Mouse (Mus musculus) telencephalon, adult 2 months (tissue): ENCODE results near the gene Grifin.

Experiments
- DNase-seq: peaks from one replicate; pipeline ENCODE4 v3.0.0-alpha.2; 2011; ENCODE audit warnings: low read depth, low spot score

Gene Grifin

DNA sequence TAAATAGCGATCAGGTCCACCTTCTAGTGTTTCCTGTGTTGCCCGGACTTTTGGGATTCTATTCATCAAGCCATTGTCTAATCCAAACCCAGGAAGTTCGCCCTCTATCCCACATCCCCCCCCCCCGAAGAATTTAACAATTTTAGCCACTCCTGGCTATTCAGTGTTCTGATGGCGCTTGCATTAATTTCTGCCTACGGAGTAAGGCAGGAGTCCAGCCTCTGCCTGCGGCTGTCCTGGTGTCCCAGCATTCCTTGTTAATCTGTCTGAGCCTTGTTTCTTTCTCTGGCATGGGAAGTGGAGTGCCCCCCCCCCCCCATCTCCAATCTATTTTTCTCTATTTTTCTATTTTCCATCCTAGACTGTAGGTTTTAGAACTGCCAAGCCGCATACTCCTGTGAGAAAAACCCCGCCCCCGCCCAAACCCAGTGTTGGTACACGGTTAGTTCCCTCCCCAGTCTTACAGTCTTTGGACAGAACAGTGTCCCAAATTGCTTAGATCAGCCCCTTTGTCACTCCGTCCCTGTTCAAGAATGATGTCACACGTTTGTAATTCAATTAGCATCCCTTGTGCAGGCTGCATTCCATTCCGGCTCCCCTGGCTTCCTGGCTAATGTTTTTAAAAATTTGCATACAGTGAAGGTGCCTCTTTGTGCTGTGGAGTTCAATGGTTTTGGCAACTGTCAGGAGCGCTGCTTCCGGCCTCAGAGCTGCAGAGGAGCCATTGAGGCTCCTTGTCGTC lies 15.4 kb downstream of the Grifin start:
- no peak for DNase-seq

DNA sequence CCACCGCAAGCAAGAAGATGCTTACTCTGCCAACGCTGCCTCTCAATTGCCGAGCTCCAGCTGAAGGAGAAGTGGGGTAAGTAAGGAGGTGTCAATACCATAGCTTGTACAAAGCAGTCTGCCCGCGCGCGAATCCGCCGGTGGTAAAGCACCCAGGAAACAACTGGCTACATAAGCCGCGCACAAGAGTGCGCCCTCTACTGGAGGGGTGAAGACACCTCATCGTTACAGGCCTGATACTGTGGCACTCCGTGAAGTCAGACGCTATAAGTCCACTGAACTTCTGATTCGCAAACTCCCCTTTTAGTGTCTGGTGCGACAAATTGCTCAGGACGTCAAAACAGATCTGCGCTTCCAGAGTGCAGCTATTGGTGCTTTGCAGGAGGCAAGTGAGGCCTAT lies 18.5 kb downstream of the Grifin start:
- no peak for DNase-seq

DNA sequence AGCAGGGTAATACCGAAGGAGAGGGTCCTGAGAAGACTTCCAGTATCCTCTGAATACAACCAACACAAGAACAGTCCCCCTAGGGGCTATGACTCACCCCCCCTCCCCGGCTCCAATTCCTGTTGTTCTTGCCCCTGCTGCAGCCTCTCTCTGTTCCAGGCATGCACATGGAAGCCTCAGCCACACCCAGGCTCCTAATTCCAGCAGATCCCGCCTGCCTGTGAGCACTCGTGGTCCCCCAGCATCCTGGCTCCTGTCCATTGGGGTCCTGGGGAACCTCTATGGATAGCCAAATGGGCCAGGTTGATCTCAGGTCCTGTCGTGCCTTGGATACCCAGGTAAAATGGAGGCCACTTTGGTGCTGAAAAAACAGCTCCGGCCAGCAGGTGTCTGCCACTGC lies 19.2 kb downstream of the Grifin start:
- DNase-seq, result no peak

DNA sequence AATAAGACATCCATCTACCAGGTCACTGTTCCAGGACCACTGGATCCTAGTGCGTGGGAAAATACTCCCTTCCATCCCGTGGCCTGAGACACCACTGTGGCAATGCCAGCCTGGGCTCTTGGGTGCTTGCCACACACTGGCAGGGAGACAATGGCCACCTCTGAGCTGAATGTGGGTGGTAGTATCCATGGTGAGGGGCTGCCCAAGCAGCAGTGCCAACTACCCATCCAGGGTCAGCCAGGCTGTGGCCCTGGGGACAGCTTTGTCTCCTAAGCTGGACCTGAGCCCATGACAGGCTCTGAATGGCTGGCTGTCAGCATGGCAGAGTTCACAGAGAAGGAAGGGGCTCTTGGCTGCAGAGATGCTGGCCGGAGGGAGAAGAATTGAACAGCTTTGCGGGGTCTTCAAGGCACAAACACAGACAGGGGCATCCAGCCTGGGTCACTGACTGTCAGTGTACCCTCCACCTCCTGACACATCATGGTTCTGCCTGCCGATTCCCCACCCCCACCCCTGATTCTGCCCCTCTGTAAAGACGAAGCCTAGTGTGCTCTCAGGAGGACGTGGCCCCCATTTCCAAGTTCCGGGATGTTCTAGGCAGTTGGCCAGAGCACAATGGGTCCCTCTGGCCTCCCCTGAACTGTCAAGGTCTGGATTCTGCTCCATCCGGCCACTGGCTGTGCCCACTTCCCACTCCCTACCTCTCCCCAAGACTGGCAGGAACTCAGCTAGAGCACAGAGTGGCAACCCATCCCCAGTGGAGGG lies 21.9 kb downstream of the Grifin start:
- no peak for DNase-seq

DNA sequence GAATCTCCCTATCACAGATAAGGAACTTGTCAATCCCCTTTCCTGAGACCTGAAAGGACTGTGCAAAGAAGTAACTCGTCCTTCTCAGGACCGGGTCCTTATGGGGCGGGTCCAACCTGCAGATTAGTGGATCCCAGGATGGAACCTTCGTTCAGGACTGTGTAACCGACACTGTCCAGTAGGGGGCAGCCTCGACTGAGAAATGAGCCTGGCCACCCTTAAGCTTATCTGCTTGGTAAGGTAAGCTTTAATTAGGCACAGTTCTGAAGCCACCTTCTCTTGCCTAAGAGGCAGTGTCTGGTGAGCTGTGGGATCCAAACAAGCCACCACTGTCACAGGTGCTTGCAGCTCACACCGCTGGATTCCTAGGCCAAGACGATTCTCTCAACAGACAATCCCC lies 24.8 kb downstream of the Grifin start:
- DNase-seq, result no peak

DNA sequence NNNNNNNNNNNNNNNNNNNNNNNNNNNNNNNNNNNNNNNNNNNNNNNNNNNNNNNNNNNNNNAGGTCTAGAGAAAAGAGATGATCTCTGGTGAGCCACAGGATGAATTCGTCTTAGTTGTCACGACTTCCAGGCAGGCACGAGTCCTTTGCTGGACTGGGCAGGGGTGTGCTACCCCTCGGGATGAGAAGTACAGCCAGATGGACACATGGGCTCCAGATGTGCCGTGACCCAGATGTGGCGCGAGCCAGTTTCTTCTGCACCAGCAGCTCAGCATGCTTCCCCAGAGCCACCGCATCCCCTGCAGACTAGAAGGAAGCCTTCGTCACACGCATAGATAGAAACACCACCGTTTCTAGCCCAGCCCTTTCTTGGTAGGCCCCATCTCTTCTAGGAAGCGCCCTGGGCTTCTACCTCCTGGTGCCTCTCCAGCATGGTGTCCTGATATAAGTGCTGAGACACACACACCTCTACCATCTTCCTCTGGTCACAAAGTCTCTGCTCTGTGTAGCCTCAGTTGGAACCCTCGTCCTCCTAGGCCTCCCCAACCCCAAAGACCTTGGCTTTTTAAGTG lies 26.7 kb downstream of the Grifin start:
- DNase-seq, result no peak

DNA sequence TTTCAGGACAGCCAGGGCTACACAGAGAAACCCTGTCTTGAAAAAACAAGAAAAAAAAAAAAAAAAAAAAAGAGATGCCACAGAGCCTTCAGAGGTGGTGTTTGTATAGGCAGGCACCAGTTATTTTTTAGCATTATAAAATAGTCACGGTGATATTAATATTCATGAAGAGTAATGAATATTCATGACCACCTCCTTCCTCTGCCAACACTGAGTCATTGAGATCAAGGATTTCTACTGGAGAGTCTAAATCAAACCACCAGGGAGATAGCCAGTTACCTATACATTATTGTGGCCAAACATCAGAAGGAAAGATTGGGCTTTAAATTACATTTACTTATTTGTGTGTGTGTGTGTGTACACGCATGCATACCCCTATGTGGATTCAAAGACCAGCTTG lies 38.1 kb downstream of the Grifin start:
- DNase-seq, result no peak

DNA sequence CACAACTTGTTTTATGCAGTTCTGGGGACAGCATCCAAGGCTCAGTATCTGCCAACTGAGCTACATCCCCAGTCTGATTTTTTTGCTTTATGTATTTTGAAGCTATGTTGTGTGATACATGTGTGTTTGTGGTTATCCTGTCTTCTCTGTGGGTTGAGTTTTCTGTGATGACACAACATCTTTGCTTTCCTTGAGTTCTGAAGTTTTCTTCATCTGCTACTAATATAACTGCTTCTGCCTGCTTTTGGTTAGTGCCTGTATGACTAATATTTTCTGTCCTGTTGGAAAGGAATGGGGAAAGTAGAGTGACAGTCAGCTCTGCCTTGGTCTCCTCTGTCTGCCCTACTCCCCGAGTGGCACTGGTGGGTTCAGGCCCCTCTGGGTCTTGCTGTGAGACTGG lies 43.7 kb downstream of the Grifin start:
- DNase-seq, result no peak

DNA sequence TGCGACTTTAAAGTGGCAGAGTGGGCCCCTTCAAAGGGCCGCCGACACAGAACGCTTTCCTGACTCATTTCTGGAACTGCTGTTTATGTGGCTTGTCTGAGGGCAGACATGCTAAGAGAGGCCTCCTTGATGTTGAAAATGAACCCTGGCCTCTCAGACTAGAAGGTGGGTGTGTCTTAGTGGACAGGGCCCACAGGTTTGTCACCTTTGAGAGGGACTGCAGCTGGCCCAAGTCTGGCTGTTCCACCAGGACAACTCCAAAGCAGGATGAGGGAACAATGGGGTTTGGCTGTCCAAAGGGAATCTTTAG lies 47.0 kb downstream of the Grifin start:
- no peak for DNase-seq

DNA sequence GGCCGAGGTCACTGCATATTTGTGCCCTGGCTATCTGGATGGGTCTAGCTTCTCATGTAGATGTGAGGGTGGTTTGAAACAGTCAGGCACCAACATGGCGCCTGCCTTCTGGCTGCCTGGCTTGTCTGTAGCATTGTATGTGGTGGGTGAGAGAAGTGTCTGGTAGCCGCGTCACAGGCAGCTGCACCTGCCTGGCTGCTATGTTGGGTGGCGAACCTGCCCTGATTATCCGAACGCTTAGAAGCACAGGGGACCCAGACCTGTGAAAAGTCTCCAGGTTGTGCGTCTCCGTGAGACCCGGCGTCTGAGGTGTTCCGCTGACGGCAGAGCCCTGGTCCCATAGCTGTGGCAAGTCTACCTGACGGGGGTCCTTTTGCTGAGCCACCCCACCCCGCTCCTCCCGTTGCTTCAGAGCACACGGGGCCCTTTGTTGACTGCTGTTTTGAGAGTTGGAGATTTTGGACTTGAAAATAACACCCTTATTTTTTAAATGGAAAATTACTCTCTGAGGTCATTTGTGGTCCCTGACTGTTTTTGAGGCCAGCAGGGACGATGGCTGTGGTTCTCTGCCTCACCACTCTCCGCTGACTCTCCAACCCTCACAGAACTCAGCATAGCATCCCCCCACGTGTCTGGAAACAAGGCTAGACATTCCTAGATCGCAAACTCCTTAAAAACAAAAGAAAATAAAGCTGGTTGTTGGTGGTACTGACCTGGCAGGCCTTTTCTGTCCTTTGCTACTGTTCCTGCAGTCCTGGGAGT lies 47.5 kb downstream of the Grifin start:
- DNase-seq, result no peak

DNA sequence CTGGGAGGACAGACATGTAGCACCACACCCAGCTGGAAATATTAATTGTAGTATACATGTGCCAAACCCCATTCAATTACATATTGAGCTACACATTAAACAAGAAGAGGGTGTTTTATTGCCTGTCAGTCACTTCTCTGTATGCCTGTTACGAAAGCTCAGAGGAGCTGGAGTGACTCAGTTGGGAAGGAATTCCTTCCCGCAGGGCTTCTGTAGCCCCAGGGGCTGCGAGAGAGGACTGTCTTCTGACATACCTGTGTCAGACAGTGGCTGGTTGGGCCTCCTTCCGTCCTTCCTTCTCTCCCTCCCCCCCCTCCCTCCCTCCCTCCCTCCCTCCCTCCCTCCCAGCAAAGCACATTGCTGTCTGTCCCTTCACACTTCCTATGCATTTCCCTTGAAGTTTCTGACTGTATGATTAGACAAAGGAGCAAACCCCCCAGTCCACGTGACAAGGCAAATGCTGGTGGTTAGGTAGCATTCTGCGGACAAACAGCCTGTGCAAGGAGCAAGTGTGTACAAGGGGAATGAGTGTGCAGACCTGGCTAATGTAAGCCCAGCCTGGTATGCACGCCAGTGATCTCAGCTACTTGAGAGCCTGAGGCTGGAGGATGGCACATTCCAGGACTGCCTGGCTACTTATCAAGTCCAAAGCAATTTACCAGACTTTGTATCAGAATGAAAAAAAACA lies 49.9 kb downstream of the Grifin start:
- no peak for DNase-seq

DNA sequence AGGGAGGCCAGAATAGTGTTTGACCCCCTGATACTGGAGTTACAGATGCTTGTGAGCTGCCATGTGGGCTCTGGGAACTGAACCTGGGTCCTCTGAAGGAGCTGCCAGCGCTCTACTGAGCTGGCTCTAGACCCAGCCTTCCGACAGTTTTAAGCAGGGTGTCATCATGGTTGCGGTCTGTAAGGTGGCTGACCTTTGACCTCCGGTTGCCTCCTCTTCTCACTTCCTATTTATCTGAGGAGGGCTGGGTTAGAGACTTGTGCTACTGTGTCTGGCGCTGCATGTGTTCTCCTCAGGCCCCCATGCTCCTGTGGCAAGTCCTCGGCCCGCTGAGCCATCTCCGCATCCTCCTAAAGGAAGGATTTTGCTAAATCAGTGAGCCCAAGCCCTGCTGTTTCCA lies 51.0 kb downstream of the Grifin start:
- no peak for DNase-seq
